In genomic region chr10:84080236-84080635, GRCm38 (mm10) we compare ENCODE assay signal across 27 mouse cellular contexts.
"Had no signal": no experiment of that assay in that cellular context is flagged by ENCODE, and none has a peak within 500 bp of the region (broad histone marks: within the 10 kb centered on the region; RNA-seq: fewer than 3 reads in every experiment).

No protein-coding gene starts in this region.

- H3K9me3 ChIP-seq: intestine, embryonic 15.5 days; limb, embryonic 15.5 days; liver, embryonic 12.5 days had no signal

- H3K9ac ChIP-seq: heart, embryonic 15.5 days; hindbrain, embryonic 12.5 days; hindbrain, embryonic 14.5 days; intestine, embryonic 15.5 days; limb, embryonic 13.5 days; limb, embryonic 15.5 days; liver, embryonic 12.5 days; liver, embryonic 14.5 days had no signal

- H3K36me3 ChIP-seq: heart, embryonic 15.5 days; hindbrain, embryonic 10.5 days; hindbrain, embryonic 12.5 days; intestine, embryonic 15.5 days; limb, embryonic 13.5 days; limb, embryonic 15.5 days; liver, embryonic 12.5 days had no signal

- DNase-seq: gastrocnemius, adult 2 months; gastrocnemius, postnatal 10 days; gastrocnemius, postnatal 25 days; heart, adult 18-20 months; heart, postnatal 4 days; kidney, adult 18-20 months; kidney, adult 8-10 months; kidney, postnatal 10 days; kidney, postnatal 25 days; kidney, postnatal 4 days; left cerebral cortex, postnatal 4 days; lung, adult 18-20 months had no signal

- H3K27me3 ChIP-seq: heart, embryonic 15.5 days; hindbrain, embryonic 12.5 days; intestine, embryonic 15.5 days; limb, embryonic 13.5 days; limb, embryonic 15.5 days; liver, embryonic 12.5 days had no signal

- H3K4me1 ChIP-seq: hindbrain, embryonic 12.5 days; intestine, embryonic 15.5 days; liver, embryonic 12.5 days had no signal

- H3K4me2 ChIP-seq: heart, embryonic 11.5 days; heart, embryonic 15.5 days; hindbrain, embryonic 12.5 days; hindbrain, embryonic 14.5 days; intestine, embryonic 15.5 days; limb, embryonic 13.5 days; limb, embryonic 15.5 days; liver, embryonic 12.5 days had no signal

- ATAC-seq: hindbrain, embryonic 16.5 days; inflammation-experienced regulatory T-cells, adult 6 months; intestine, embryonic 15.5 days; intestine, postnatal 0 days; liver, embryonic 12.5 days had no signal

- H3K27ac ChIP-seq: gastrocnemius, adult 2 months; hindbrain, embryonic 12.5 days; hindbrain, embryonic 14.5 days; intestine, embryonic 15.5 days; layer of hippocampus, adult 2 months; left cerebral cortex, adult 2 months; limb, embryonic 15.5 days; liver, embryonic 12.5 days; liver, embryonic 14.5 days had no signal

- H3K4me3 ChIP-seq: gastrocnemius, adult 2 months; heart, embryonic 15.5 days; hindbrain, embryonic 10.5 days; hindbrain, embryonic 12.5 days; intestine, embryonic 15.5 days; layer of hippocampus, adult 2 months; left cerebral cortex, adult 2 months; limb, embryonic 13.5 days; limb, embryonic 15.5 days; liver, embryonic 12.5 days had no signal
